Mouse (Mus musculus) bone marrow, adult 2 months (tissue): ENCODE measurements around the gene Fer1l4. TPM values are rescaled to one million over a fixed set of nuclear protein-coding genes. Genes with fewer than 3 reads are reported as not detected.
A peak's percentile ranks its signal among the peaks of the same experiment; 100 is the strongest.

ENCODE experiments used
- H3K27ac ChIP-seq: fragments of 200-500 bp; 2 replicates; pipeline ENCODE4 v1.5.1; 2012; ENCODE audit warnings: low read depth, mild to moderate bottlenecking, control low read depth, inconsistent platforms, low read length; ENCODE audit not compliant: control insufficient read depth, poor library complexity, insufficient read depth
- H3K4me1 ChIP-seq: fragments of 200-500 bp; 2 replicates; pipeline ENCODE4 v1.6.1; 2011; ENCODE audit warnings: low read length; ENCODE audit not compliant: control insufficient read depth, insufficient read depth
- H3K4me3 ChIP-seq: fragments of 200-500 bp; replicated peaks from 2 replicates; pipeline ENCODE3; 2011; ENCODE audit warnings: mild to moderate bottlenecking, low read depth, low read length, control low read depth; ENCODE audit not compliant: control insufficient read depth
- CTCF ChIP-seq: fragments of 200-500 bp; IDR thresholded peaks from 2 replicates; pipeline ENCODE4 v1.5.1; 2011; ENCODE audit warnings: low read length, control low read depth; ENCODE audit not compliant: control insufficient read depth, insufficient read depth
- POLR2A ChIP-seq: fragments of 200-500 bp; IDR thresholded peaks from 2 replicates; pipeline ENCODE4 v1.6.1; 2011; ENCODE audit warnings: low read depth, mild to moderate bottlenecking, control low read depth, low read length, borderline replicate concordance; ENCODE audit not compliant: control insufficient read depth
- WGBS: fragments of 180-500 bp; shearing (Covaris S2); methylation state at CpG from one replicate; pipeline ENCODE4 v1.1.7; 2018; 5-methylcytosine and 5-hydroxymethylcytosine counted together
- polyA plus RNA-seq: library from polyadenylated mRNA; stranded (reverse); fragments of >200 nt; gene quantifications from 2 replicates; pipeline ENCODE4 v1.2.4, GENCODE M21; 2011; ENCODE audit warnings: low replicate concordance; ENCODE audit not compliant: missing spikeins, insufficient read depth, insufficient read length

Fer1l4 gene
- polyA plus RNA-seq, 1 experiment, result not detected

GRCm38 (mm10) chr2:156077461-156077860, 24.7 kb upstream of the Fer1l4 start:
- no peak overlapping the region for H3K4me3 ChIP-seq
- TF ChIP-seq CTCF, result no peak
- TF ChIP-seq POLR2A, result no peak
- 89% methylated on average over 7 of the region's 7 CpGs for WGBS

GRCm38 (mm10) chr2:156073725-156074124, 21.0 kb upstream of the Fer1l4 start:
- 93% methylated on average over 15 of the region's 15 CpGs for WGBS
- no peaks in the 10 kb centered on the region for H3K4me1 ChIP-seq
- no peak overlapping the region for H3K27ac ChIP-seq
- H3K4me3 ChIP-seq, result no peak overlapping the region
- no peak for TF ChIP-seq POLR2A
- TF ChIP-seq CTCF, result no peak

More at GRCm38 (mm10) chr2:156077461-156077860, 24.7 kb upstream of the Fer1l4 start:
- H3K27ac ChIP-seq, result no peak overlapping the region
- no peaks in the 10 kb centered on the region for H3K4me1 ChIP-seq

GRCm38 (mm10) chr2:156071236-156071635, 18.5 kb upstream of the Fer1l4 start:
- Histone ChIP-seq H3K4me1 (no peaks in the 10 kb centered on the region), H3K27ac (no peak overlapping the region), H3K4me3 (no peak overlapping the region)
- TF ChIP-seq POLR2A (no peak), CTCF (no peak)
- WGBS, result 93% methylated on average over 10 of the region's 10 CpGs

GRCm38 (mm10) chr2:156067916-156068315, 15.2 kb upstream of the Fer1l4 start:
- WGBS, result 87% methylated on average over 10 of the region's 10 CpGs
- no peak overlapping the region for H3K4me3 ChIP-seq
- TF ChIP-seq POLR2A (no peak), CTCF (no peak)
- H3K27ac ChIP-seq, result no peak overlapping the region
- no peaks in the 10 kb centered on the region for H3K4me1 ChIP-seq

GRCm38 (mm10) chr2:156066126-156066525, 13.4 kb upstream of the Fer1l4 start:
- no peak overlapping the region; the same call in 1 of the 2 replicates for H3K27ac ChIP-seq
- H3K4me1 ChIP-seq, result no peaks in the 10 kb centered on the region
- TF ChIP-seq CTCF (no peak), POLR2A (no peak)
- peak overlapping the region; percentile 70 for H3K4me3 ChIP-seq
- WGBS, result 52% methylated on average over 10 of the region's 10 CpGs

- Histone ChIP-seq H3K4me3 (peak within 1 kb of the TSS; percentile 70), H3K27ac (peak within 1 kb of the TSS; percentile 45; the same call in 1 of the 2 replicates), H3K4me1 (no peaks in the 10 kb centered on the region)
- under 1% methylated on average over 72 of the region's 81 CpGs for WGBS
- TF ChIP-seq POLR2A, result no peak
- TF ChIP-seq CTCF, result no peak
These were observed 12.6 kb upstream of the Fer1l4 start, which contains the start of gene Spag4 for GRCm38 (mm10) chr2:156065099-156066041. Spag4 (plus strand) TSS chr2:156065175.

GRCm38 (mm10) chr2:156047929-156048328, 4.8 kb downstream of the Fer1l4 start:
- no peak overlapping the region for H3K27ac ChIP-seq
- H3K4me1 ChIP-seq, result no peaks in the 10 kb centered on the region
- TF ChIP-seq POLR2A (no peak), CTCF (no peak)
- WGBS, result 17% methylated on average over 19 of the region's 19 CpGs
- H3K4me3 ChIP-seq, result no peak overlapping the region

GRCm38 (mm10) chr2:156042903-156043302, 9.8 kb downstream of the Fer1l4 start:
- Histone ChIP-seq H3K4me3 (no peak overlapping the region), H3K27ac (no peak overlapping the region), H3K4me1 (no peaks in the 10 kb centered on the region)
- WGBS, result 46% methylated on average over 8 of the region's 8 CpGs
- TF ChIP-seq POLR2A (no peak), CTCF (no peak)
